In genomic region chr14:85930387-85930786, GRCm38 (mm10) we compare ENCODE assay signal across 29 mouse cellular contexts.
DNase-seq lines count a peak whose midpoint lies in the region; ATAC-seq lines count a peak whose summit lies in the region.
"Had no signal": no experiment of that assay in that cellular context is flagged by ENCODE, and none has a peak within 500 bp of the region (broad histone marks: within the 10 kb centered on the region; RNA-seq: fewer than 3 reads in every experiment).

No protein-coding gene starts in this region.

- H3K27me3 ChIP-seq in heart, embryonic 11.5 days (ENCODE audit: control insufficient read depth, insufficient read depth, low read length): no peaks in the 10 kb centered on the region
- H3K27me3 ChIP-seq in midbrain, embryonic 14.5 days (ENCODE audit: control insufficient read depth, insufficient read depth, low read length): no peaks in the 10 kb centered on the region
- H3K27me3 ChIP-seq in midbrain, embryonic 16.5 days (ENCODE audit: control insufficient read depth, insufficient read depth, low read depth, low read length): no peaks in the 10 kb centered on the region
- H3K27me3 ChIP-seq: hindbrain, embryonic 13.5 days; liver, embryonic 12.5 days; megakaryocyte, embryonic 14.5 days; neural tube, embryonic 15.5 days; stomach, embryonic 15.5 days had no signal

- H3K9me3 ChIP-seq in heart, embryonic 11.5 days (replicated peaks; ENCODE audit: control insufficient read depth, low read length): no peaks in the 10 kb centered on the region
- no peaks in the 10 kb centered on the region for H3K9me3 ChIP-seq in midbrain, embryonic 14.5 days (ENCODE audit: control insufficient read depth, low read length)
- no peaks in the 10 kb centered on the region for H3K9me3 ChIP-seq in midbrain, embryonic 16.5 days (replicated peaks; ENCODE audit: control insufficient read depth, low read length, poor library complexity, severe bottlenecking)
- H3K9me3 ChIP-seq: hindbrain, embryonic 13.5 days; liver, embryonic 12.5 days; megakaryocyte, embryonic 14.5 days; neural tube, embryonic 15.5 days; stomach, embryonic 15.5 days had no signal

- no peak for DNase-seq in heart, postnatal 36 days
- DNase-seq in heart, postnatal 4 days: peak; percentile 4
- DNase-seq in heart, postnatal 10 days: no peak
- peak; percentile 13 for DNase-seq in midbrain, embryonic 14.5 days
- no peak for DNase-seq in lung, postnatal 36 days
- DNase-seq: adrenal gland, postnatal 14 days; cerebellum, adult 11-12 months; cerebellum, adult 9-11 months; gastrocnemius, adult 2 months; gastrocnemius, postnatal 36 days; kidney, adult 8-10 months; layer of hippocampus, postnatal 36 days; left cerebral cortex, postnatal 4 days; liver, postnatal 0 days; lung, postnatal 4 days; retina, postnatal 1 day; right cerebral cortex, postnatal 14 days; thymus, postnatal 14 days had no signal

- no peak overlapping the region for H3K4me2 ChIP-seq in heart, embryonic 11.5 days
- H3K4me2 ChIP-seq in midbrain, embryonic 14.5 days (ENCODE audit: low read length): no peak overlapping the region
- H3K4me2 ChIP-seq in midbrain, embryonic 16.5 days (ENCODE audit: low read length): no peak overlapping the region
- H3K4me2 ChIP-seq: hindbrain, embryonic 13.5 days; liver, embryonic 12.5 days; neural tube, embryonic 15.5 days; stomach, embryonic 15.5 days had no signal

- 13% methylated on average over 5 of the region's 5 CpGs for WGBS in heart, embryonic 11.5 days (ENCODE audit: insufficient replicate concordance)
- WGBS in midbrain, embryonic 14.5 days: 44% methylated on average over 5 of the region's 5 CpGs
- WGBS in midbrain, embryonic 16.5 days: 37% methylated on average over 5 of the region's 5 CpGs

- intact Hi-C loops in heart, postnatal 36 days (cut with DNase I): no loop called here
- intact Hi-C loops in heart, postnatal 10 days (cut with DNase I): no loop called here

- H3K4me3 ChIP-seq in heart, embryonic 11.5 days (ENCODE audit: low read depth, low read length): no peak overlapping the region
- no peak overlapping the region for H3K4me3 ChIP-seq in midbrain, embryonic 14.5 days (replicated peaks; ENCODE audit: low read depth, low read length)
- no peak overlapping the region for H3K4me3 ChIP-seq in midbrain, embryonic 16.5 days (ENCODE audit: low read depth, low read length)
- H3K4me3 ChIP-seq: gastrocnemius, adult 2 months; hindbrain, embryonic 13.5 days; liver, embryonic 12.5 days; megakaryocyte, embryonic 14.5 days; neural tube, embryonic 15.5 days; stomach, embryonic 15.5 days had no signal

- no peak overlapping the region for H3K9ac ChIP-seq in heart, embryonic 11.5 days (ENCODE audit: low read depth, low read length)
- H3K9ac ChIP-seq in midbrain, embryonic 14.5 days (replicated peaks; ENCODE audit: low read length): no peak overlapping the region
- H3K9ac ChIP-seq in midbrain, embryonic 16.5 days (ENCODE audit: low read depth, low read length): no peak overlapping the region
- H3K9ac ChIP-seq: hindbrain, embryonic 13.5 days; liver, embryonic 12.5 days; liver, postnatal 0 days; neural tube, embryonic 15.5 days; stomach, embryonic 15.5 days had no signal

- peaks cover 7% of the 10 kb centered on the region for H3K4me1 ChIP-seq in heart, embryonic 11.5 days (ENCODE audit: control insufficient read depth, insufficient read depth, low read length)
- no peaks in the 10 kb centered on the region for H3K4me1 ChIP-seq in midbrain, embryonic 14.5 days (ENCODE audit: control insufficient read depth, insufficient read depth, low read length)
- H3K4me1 ChIP-seq in midbrain, embryonic 16.5 days (ENCODE audit: control insufficient read depth, insufficient read depth, low read length): peaks cover 2% of the 10 kb centered on the region; the same call in 1 of the 2 replicates
- H3K4me1 ChIP-seq: hindbrain, embryonic 13.5 days; liver, embryonic 12.5 days; megakaryocyte, embryonic 14.5 days; neural tube, embryonic 15.5 days; stomach, embryonic 15.5 days had no signal

- peak; percentile 63 for ATAC-seq in heart, embryonic 11.5 days (replicated peaks; ENCODE audit: insufficient number of reproducible peaks, low FRiP score, low TSS enrichment)
- ATAC-seq in midbrain, embryonic 14.5 days (ENCODE audit: low FRiP score, low TSS enrichment): no peak
- ATAC-seq in midbrain, embryonic 16.5 days: no peak
- ATAC-seq: CD4-positive, CD25-positive, alpha-beta regulatory T cell, adult 4 months; forebrain, embryonic 16.5 days; intestine, embryonic 16.5 days; liver, embryonic 12.5 days; liver, postnatal 0 days had no signal

- H3K36me3 ChIP-seq in heart, embryonic 11.5 days (ENCODE audit: control insufficient read depth, insufficient read depth, low read length): no peaks in the 10 kb centered on the region
- no peaks in the 10 kb centered on the region for H3K36me3 ChIP-seq in midbrain, embryonic 14.5 days (ENCODE audit: control insufficient read depth, insufficient read depth, low read length)
- H3K36me3 ChIP-seq in midbrain, embryonic 16.5 days (ENCODE audit: control insufficient read depth, insufficient read depth, low read length): no peaks in the 10 kb centered on the region
- H3K36me3 ChIP-seq: hindbrain, embryonic 13.5 days; liver, embryonic 12.5 days; neural tube, embryonic 15.5 days; stomach, embryonic 15.5 days had no signal

- no peak overlapping the region for H3K27ac ChIP-seq in heart, embryonic 11.5 days (ENCODE audit: low read depth, low read length)
- no peak overlapping the region; the same call in 1 of the 2 replicates for H3K27ac ChIP-seq in midbrain, embryonic 14.5 days (replicated peaks; ENCODE audit: low read depth, low read length)
- H3K27ac ChIP-seq in midbrain, embryonic 16.5 days (ENCODE audit: low read length): no peak overlapping the region
- H3K27ac ChIP-seq: gastrocnemius, adult 2 months; hindbrain, embryonic 13.5 days; kidney, postnatal 0 days; liver, embryonic 12.5 days; neural tube, embryonic 15.5 days; stomach, embryonic 15.5 days had no signal

Comparison
In these comparisons a context has a peak if more than half of its experiments do, and no peak if none do; other contexts are left out.
1. DNase-seq: peak in heart, postnatal 4 days (single experiment) and midbrain, embryonic 14.5 days (single experiment); none in heart, postnatal 36 days (0 of 2), heart, postnatal 10 days (0 of 2) and lung, postnatal 36 days (single experiment).